Mouse (Mus musculus): Measurements from ENCODE around the gene Ntn5. TPM values are rescaled to one million over a fixed set of nuclear protein-coding genes. Genes with fewer than 3 reads are reported as not detected.

Ntn5 gene
- total and polyA plus RNA-seq, 3 experiments = 0.08 to 0.57 TPM; not detected in 1

- no peak for DNase-seq (ENCODE audit: extremely low read depth)
- no peaks in the 10 kb centered on the region for H3K79me2 ChIP-seq (replicated peaks; ENCODE audit: control insufficient read depth, extremely low read depth, insufficient read depth, poor library complexity, severe bottlenecking)
- peaks cover 33 to 84% of the 10 kb centered on the region in 2 experiments for H3K4me1 ChIP-seq (ENCODE audit: control insufficient read depth in 1 of 2, insufficient read depth in 2 of 2)
- no peak overlapping the region for H3K9ac ChIP-seq (ENCODE audit: insufficient read depth, low read depth)
- dilution Hi-C loops (cut with MboI; ENCODE audit: extremely low pct_ligation_motif_present, extremely low pct_unique_long_range_greater_than_20kb, low sequenced_read_pairs) (no loop called here), in situ Hi-C loops (cut with MboI; ENCODE audit: low pct_ligation_motif_present, low pct_unique_long_range_greater_than_20kb, low sequenced_read_pairs) (no loop called here)
- H3K27ac ChIP-seq (ENCODE audit: insufficient read depth, low read depth) = no peak overlapping the region
- H3K27me3 ChIP-seq (replicated peaks) = no peaks in the 10 kb centered on the region
- no peak overlapping the region for H3K4me3 ChIP-seq (replicated peaks in 1 of 3; ENCODE audit: low read depth in 2 of 3, low read length in 2 of 3, poor library complexity in 1 of 3)
- peaks cover 0 to under 1% of the 10 kb centered on the region in 2 experiments for H3K36me3 ChIP-seq (replicated peaks in 1 of 2; ENCODE audit: control insufficient read depth in 1 of 2, insufficient read depth in 1 of 2, low read length in 1 of 2)
- TF ChIP-seq RCOR1 (conservative IDR thresholded peaks at IDR 0.05; ENCODE audit: low read depth, low read length) = no peak
- no peak for TF ChIP-seq MEF2A (IDR thresholded peaks at IDR 0.05; ENCODE audit: borderline replicate concordance, low read depth, low read length)
- no peak for TF ChIP-seq JUN (IDR thresholded peaks at IDR 0.05; ENCODE audit: insufficient read depth, low read depth, low read length)
- TF ChIP-seq EP300 (IDR thresholded peaks at IDR 0.05; ENCODE audit: low read length) = no peak
- no peak for TF ChIP-seq TCF12 (IDR thresholded peaks at IDR 0.05; ENCODE audit: low read depth, low read length)
- TF ChIP-seq CHD1 (IDR thresholded peaks at IDR 0.05; ENCODE audit: low read depth, low read length) = no peak
- TF ChIP-seq MAZ (IDR thresholded peaks at IDR 0.05; ENCODE audit: low read depth, low read length) = no peak
- no peak for TF ChIP-seq USF2 (conservative IDR thresholded peaks at IDR 0.05; ENCODE audit: low read depth, low read length)
- no peak for TF ChIP-seq ZMIZ1 (IDR thresholded peaks at IDR 0.05; ENCODE audit: low read depth, low read length)
- TF ChIP-seq NRF1 (IDR thresholded peaks at IDR 0.05; ENCODE audit: low read depth, low read length) = no peak
- TF ChIP-seq ELF1 (IDR thresholded peaks at IDR 0.05; ENCODE audit: low read depth, low read length) = no peak
- no peak for TF ChIP-seq NELFE (IDR thresholded peaks at IDR 0.05; ENCODE audit: low read depth, low read length)
- no peak for TF ChIP-seq ZC3H11A (IDR thresholded peaks at IDR 0.05; ENCODE audit: low read depth, low read length)
- no peak for TF ChIP-seq USF1 (IDR thresholded peaks at IDR 0.05; ENCODE audit: low read depth, low read length)
- TF ChIP-seq CHD2 (IDR thresholded peaks at IDR 0.05; ENCODE audit: low read length) = no peak
- no peaks in the 10 kb centered on the region for H3K9me3 ChIP-seq (replicated peaks; ENCODE audit: low read length)
- H3K4me2 ChIP-seq (ENCODE audit: insufficient read depth, low read depth, poor library complexity, severe bottlenecking) = no peak overlapping the region
Measured at GRCm38 (mm10) chr7:45644183-45644582, 39.6 kb upstream of the Ntn5 start.

DNA sequence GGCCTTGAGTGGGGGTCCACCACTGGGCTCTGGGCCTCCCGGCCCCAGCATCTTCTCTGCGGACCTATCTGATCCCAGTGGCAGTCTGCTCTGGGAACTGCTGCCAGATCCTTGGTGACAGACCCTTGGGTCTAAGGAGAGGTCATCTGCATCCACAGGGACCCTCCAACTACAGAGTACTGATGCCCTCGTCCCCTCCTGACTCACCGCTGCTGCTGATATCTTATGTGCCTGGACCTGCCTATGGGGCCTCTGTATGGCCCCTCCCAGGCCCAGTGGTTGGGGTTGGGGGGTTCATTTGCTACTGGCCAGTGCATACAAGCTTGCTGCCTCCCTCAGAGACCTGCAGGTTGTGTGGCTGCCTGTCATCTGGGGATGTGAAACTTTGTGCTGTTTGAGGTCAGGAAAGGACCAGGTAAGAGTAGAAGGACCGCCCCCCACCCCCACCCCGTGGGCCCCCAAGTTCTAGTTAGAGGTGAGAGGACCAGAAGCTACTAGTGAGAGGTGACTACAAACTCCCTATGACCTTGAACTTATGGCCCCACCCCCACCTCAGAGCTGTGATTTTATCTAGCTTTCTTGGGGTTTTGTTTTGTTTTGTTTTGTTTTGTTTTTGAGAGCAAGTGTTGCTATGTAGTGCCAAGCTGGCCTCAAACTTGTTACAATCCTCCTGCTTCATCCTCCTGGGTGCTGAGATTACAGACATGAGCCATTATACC lies 38.8 kb upstream of the Ntn5 start:
- H3K4me3 ChIP-seq (replicated peaks in 1 of 3; ENCODE audit: low read depth in 2 of 3, low read length in 2 of 3, poor library complexity in 1 of 3) = no peak overlapping the region
- in situ Hi-C loops (cut with MboI; ENCODE audit: low pct_ligation_motif_present, low pct_unique_long_range_greater_than_20kb, low sequenced_read_pairs) (no loop called here), dilution Hi-C loops (cut with MboI; ENCODE audit: extremely low pct_ligation_motif_present, extremely low pct_unique_long_range_greater_than_20kb, low sequenced_read_pairs) (no loop called here)
- peaks cover 33 to 75% of the 10 kb centered on the region in 2 experiments for H3K4me1 ChIP-seq (ENCODE audit: control insufficient read depth in 1 of 2, insufficient read depth in 2 of 2)
- H3K4me2 ChIP-seq (ENCODE audit: insufficient read depth, low read depth, poor library complexity, severe bottlenecking) = peak overlapping the region; percentile 24
- no peaks in the 10 kb centered on the region for H3K36me3 ChIP-seq (replicated peaks in 1 of 2; ENCODE audit: control insufficient read depth in 1 of 2, insufficient read depth in 1 of 2, low read length in 1 of 2)
- peak overlapping the region; percentile 30; the same call in 1 of the 2 replicates for H3K9ac ChIP-seq (ENCODE audit: insufficient read depth, low read depth)
- H3K79me2 ChIP-seq (replicated peaks; ENCODE audit: control insufficient read depth, extremely low read depth, insufficient read depth, poor library complexity, severe bottlenecking) = no peaks in the 10 kb centered on the region
- H3K9me3 ChIP-seq (replicated peaks; ENCODE audit: low read length) = no peaks in the 10 kb centered on the region
- peak; percentile 33 for DNase-seq (ENCODE audit: extremely low read depth)
- peak overlapping the region; percentile 39; the same call in 1 of the 2 replicates for H3K27ac ChIP-seq (ENCODE audit: insufficient read depth, low read depth)
- H3K27me3 ChIP-seq (replicated peaks) = no peaks in the 10 kb centered on the region
- TF ChIP-seq HCFC1 (IDR thresholded peaks at IDR 0.05; ENCODE audit: low read depth, low read length) (no peak), USF2 (conservative IDR thresholded peaks at IDR 0.05; ENCODE audit: low read depth, low read length) (no peak), POLR2AphosphoS2 (IDR thresholded peaks at IDR 0.05; ENCODE audit: low read depth, low read length) (no peak), JUN (IDR thresholded peaks at IDR 0.05; ENCODE audit: insufficient read depth, low read depth, low read length) (no peak), E2F4 (IDR thresholded peaks at IDR 0.05; ENCODE audit: insufficient replicate concordance, low read depth, low read length) (no peak), ETS1 (conservative IDR thresholded peaks at IDR 0.05; ENCODE audit: low read depth, low read length) (no peak), BHLHE40 (IDR thresholded peaks at IDR 0.05; ENCODE audit: low read depth, low read length) (no peak), CHD2 (IDR thresholded peaks at IDR 0.05; ENCODE audit: low read length) (no peak), ELF1 (IDR thresholded peaks at IDR 0.05; ENCODE audit: low read depth, low read length) (no peak), RCOR1 (conservative IDR thresholded peaks at IDR 0.05; ENCODE audit: low read depth, low read length) (no peak), MAX (IDR thresholded peaks at IDR 0.05; ENCODE audit: low read length) (peak; percentile 17; the same call in 1 of the 2 replicates), MEF2A (IDR thresholded peaks at IDR 0.05; ENCODE audit: borderline replicate concordance, low read depth, low read length) (peak; percentile 59; the same call in 1 of the 2 replicates), MAFK (IDR thresholded peaks at IDR 0.05; ENCODE audit: insufficient replicate concordance, low read length) (no peak), SMC3 (IDR thresholded peaks at IDR 0.05; ENCODE audit: low read depth, low read length) (no peak), RAD21 (IDR thresholded peaks at IDR 0.05; ENCODE audit: low read depth, low read length) (no peak), PAX5 (IDR thresholded peaks at IDR 0.05; ENCODE audit: low read length) (no peak), NRF1 (IDR thresholded peaks at IDR 0.05; ENCODE audit: low read depth, low read length) (no peak), USF1 (IDR thresholded peaks at IDR 0.05; ENCODE audit: low read depth, low read length) (no peak), ZKSCAN1 (IDR thresholded peaks at IDR 0.05; ENCODE audit: borderline replicate concordance, low read depth, low read length) (no peak), IRF4 (IDR thresholded peaks at IDR 0.05; ENCODE audit: low read depth, low read length) (no peak), MYC (IDR thresholded peaks at IDR 0.05; ENCODE audit: low read depth, low read length) (no peak), MAZ (IDR thresholded peaks at IDR 0.05; ENCODE audit: low read depth, low read length) (0 out of 2 replicates have a peak, but pooled peaks have one; percentile 56), CHD1 (IDR thresholded peaks at IDR 0.05; ENCODE audit: low read depth, low read length) (0 out of 2 replicates have a peak, but pooled peaks have one; percentile 61), ZC3H11A (IDR thresholded peaks at IDR 0.05; ENCODE audit: low read depth, low read length) (no peak)

Measured in CH12.LX (cell line).